Mouse (Mus musculus): ENCODE results near the gene Slc23a2.
A peak's percentile ranks its signal among the peaks of the same experiment; 100 is the strongest.

Slc23a2 gene

GRCm38 (mm10) chr2:132095821-132096220 is 49.1 kb downstream of the Slc23a2 start:
- DNase-seq, result peak; percentile 51

GRCm38 (mm10) chr2:132094441-132095230 is 50.3 kb downstream of the Slc23a2 start:
- DNase-seq, result peak; percentile 45

GRCm38 (mm10) chr2:132093739-132094138 is 51.2 kb downstream of the Slc23a2 start:
- no peak for DNase-seq

GRCm38 (mm10) chr2:132093298-132093697 is 51.6 kb downstream of the Slc23a2 start:
- no peak for DNase-seq

- no peak for DNase-seq
These were observed 52.2 kb downstream of the Slc23a2 start for GRCm38 (mm10) chr2:132092722-132093121.

- DNase-seq, result no peak
These were observed 53.2 kb downstream of the Slc23a2 start for GRCm38 (mm10) chr2:132091749-132092148.

GRCm38 (mm10) chr2:132084813-132085212 is 60.1 kb downstream of the Slc23a2 start:
- DNase-seq, result no peak

- DNase-seq, result no peak
These were observed 60.5 kb downstream of the Slc23a2 start for GRCm38 (mm10) chr2:132084396-132084795.

GRCm38 (mm10) chr2:132079139-132079538 is 65.8 kb downstream of the Slc23a2 start:
- DNase-seq, result no peak

- DNase-seq, result no peak
These were observed 71.9 kb downstream of the Slc23a2 start for GRCm38 (mm10) chr2:132073052-132073451.

GRCm38 (mm10) chr2:132069985-132070735 is 74.7 kb downstream of the Slc23a2 start:
- DNase-seq, result no peak

GRCm38 (mm10) chr2:132064185-132064831 is 80.6 kb downstream of the Slc23a2 start:
- DNase-seq, result no peak

GRCm38 (mm10) chr2:132063776-132064175 is 81.1 kb downstream of the Slc23a2 start:
- DNase-seq, result no peak

GRCm38 (mm10) chr2:132061884-132062283 is 83.0 kb downstream of the Slc23a2 start:
- peak; percentile 20 for DNase-seq

GRCm38 (mm10) chr2:132059919-132060318 is 85.0 kb downstream of the Slc23a2 start:
- DNase-seq, result no peak

- no peak for DNase-seq
These were observed 89.6 kb downstream of the Slc23a2 start for GRCm38 (mm10) chr2:132055349-132055753.

- DNase-seq, result no peak
These were observed 91.1 kb downstream of the Slc23a2 start for GRCm38 (mm10) chr2:132053824-132054223.

GRCm38 (mm10) chr2:132051798-132052197 is 93.1 kb downstream of the Slc23a2 start:
- no peak for DNase-seq

- no peak for DNase-seq
These were observed 95.0 kb downstream of the Slc23a2 start for GRCm38 (mm10) chr2:132049921-132050320.

- no peak for DNase-seq
These were observed 95.4 kb downstream of the Slc23a2 start for GRCm38 (mm10) chr2:132049491-132049890.

GRCm38 (mm10) chr2:132048143-132048772 is 96.7 kb downstream of the Slc23a2 start:
- no peak for DNase-seq

GRCm38 (mm10) chr2:132047364-132047763 is 97.5 kb downstream of the Slc23a2 start:
- no peak for DNase-seq

GRCm38 (mm10) chr2:132046659-132047058 is 98.2 kb downstream of the Slc23a2 start:
- DNase-seq, result no peak
